Mouse (Mus musculus) hematopoietic stem cell, adult 5-6 weeks (primary cell): Measurements from ENCODE around the gene Fam120b. TPM values are rescaled to one million over a fixed set of nuclear protein-coding genes. Genes with fewer than 3 reads are reported as not detected.
A peak's percentile ranks its signal among the peaks of the same experiment; 100 is the strongest.

Experiments used
- ATAC-seq, 2 experiments: fragments of 125-278 bp in 1 of 2; replicated peaks in 1 of 2; 2 replicates each; pipeline ENCODE4 v1.8.0; 2016 to 2017; ENCODE audit warnings: inconsistent platforms in 2 of 2, mild to moderate bottlenecking in 2 of 2, moderate number of reproducible peaks in 2 of 2, low read depth in 1 of 2, moderate TSS enrichment in 1 of 2; ENCODE audit not compliant: low FRiP score in 2 of 2, poor library complexity in 2 of 2, severe bottlenecking in 2 of 2, insufficient read depth in 1 of 2, low TSS enrichment in 1 of 2
- total RNA-seq: library from RNA; stranded (forward); fragments of 172-1452, 232-1000 nt; gene quantifications from 2 replicates; pipeline ENCODE4 v1.2.3, GENCODE M21; 2017

The Fam120b gene
- 20.7 and 25.1 TPM in 2 replicates for total RNA-seq

- ATAC-seq, result peak; percentile 95 to 98
Observed at GRCm38 (mm10) chr17:15395997-15396675, at the start of gene Fam120b. Gene Fam120b (plus strand): TSS chr17:15396202.

DNA sequence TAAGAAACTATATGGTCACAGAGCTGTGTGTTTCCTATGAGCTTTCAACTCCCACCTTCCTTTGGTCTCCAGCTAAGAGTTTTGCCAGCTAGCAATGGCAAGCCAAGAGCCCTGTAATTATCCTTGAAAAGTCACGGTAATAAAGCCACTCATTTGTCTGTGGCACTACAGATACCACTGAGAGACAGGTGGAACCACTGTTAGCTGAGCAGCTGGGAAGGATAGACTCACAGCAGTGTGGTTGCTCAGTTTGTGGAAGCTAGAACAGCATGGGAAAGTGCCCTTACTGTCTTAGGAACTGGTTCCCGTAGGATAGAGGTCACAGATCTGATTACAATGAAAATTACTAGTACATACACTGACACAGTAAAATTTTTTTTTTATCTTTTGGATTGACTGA lies 45.9 kb upstream of the Fam120b start:
- ATAC-seq, result no peak

DNA sequence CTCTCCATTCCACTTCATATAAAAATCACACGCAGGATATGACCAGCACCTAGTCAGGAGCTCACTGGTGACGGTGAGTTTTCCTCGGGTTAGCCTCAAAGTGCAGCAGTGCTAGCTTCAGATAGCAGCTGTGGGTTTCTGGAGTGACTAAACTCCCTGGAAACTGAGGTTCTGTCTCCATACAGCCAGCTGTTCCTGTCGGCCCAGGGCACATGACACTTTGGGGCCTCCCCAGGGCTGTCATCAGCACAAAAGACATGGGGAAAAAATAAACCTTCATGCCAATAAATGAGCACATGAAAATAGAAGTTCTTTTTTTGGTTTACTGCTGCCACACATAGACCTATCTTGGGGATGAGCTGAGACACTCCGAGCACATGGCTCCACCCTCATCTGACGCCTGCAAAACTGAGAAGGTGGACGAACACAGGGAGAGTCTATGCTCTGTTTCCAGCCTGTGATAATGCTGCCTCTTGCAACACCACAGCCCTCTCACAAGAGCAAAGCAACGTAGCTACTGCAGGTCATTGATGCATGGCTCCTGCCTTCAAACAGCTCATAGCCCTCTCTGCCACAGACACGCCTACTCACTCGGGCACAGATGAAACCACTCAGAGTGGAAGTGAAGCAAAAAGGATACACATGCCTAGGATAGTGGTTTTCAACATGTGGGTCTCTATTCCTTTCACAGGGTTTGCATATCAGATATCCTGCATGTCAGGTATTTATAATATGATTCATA lies 43.0 kb upstream of the Fam120b start:
- ATAC-seq, result peak in 1 of 2 experiments; percentile 42; a peak in 2 of 4 replicates

DNA sequence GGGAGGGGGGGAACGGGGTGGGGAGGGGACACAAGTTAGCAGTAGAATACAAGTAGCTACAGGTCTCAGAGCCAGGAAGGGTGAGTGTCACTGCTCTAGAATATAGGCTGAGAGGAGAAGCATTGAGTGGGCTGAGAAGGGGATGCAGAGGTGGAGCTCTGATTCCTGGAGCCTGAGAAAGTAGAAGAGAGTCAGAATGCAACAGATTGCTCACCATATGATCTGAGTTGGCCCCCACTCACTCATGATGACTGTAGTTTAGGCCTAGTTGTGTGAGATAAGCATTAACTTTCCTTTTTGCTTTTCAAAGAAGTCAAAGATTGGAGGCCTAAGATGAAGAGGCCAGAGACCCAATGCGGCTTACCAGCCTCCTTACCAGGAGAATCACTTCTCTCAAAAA lies 42.0 kb upstream of the Fam120b start:
- no peak for ATAC-seq

GRCm38 (mm10) chr17:15355072-15355471 lies 40.9 kb upstream of the Fam120b start:
- ATAC-seq, result no peak

DNA sequence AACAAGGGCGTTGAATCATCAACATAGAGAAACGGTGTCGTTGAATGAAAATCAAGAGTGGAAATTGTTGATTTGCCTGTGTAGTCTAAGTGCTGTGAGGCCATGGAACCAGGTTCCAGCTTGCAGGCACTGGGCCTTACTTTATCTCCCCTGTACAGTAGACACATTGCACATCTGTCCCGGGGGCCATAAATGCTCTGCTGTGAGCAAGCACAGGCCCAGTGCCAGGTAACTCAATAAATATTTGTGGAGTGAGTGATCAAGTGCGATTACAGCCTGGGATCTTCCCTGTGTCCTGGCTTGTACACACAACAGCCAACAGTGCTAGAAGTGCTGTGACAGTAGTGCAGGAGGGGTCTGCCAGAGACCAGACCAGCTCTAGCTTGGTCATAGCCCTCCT lies 39.5 kb upstream of the Fam120b start:
- no peak for ATAC-seq

- ATAC-seq, result no peak
Observed at GRCm38 (mm10) chr17:15357071-15357470, 38.9 kb upstream of the Fam120b start.

GRCm38 (mm10) chr17:15363656-15364055 lies 32.3 kb upstream of the Fam120b start:
- no peak for ATAC-seq

- no peak for ATAC-seq
Observed at GRCm38 (mm10) chr17:15365650-15366049, 30.4 kb upstream of the Fam120b start.

DNA sequence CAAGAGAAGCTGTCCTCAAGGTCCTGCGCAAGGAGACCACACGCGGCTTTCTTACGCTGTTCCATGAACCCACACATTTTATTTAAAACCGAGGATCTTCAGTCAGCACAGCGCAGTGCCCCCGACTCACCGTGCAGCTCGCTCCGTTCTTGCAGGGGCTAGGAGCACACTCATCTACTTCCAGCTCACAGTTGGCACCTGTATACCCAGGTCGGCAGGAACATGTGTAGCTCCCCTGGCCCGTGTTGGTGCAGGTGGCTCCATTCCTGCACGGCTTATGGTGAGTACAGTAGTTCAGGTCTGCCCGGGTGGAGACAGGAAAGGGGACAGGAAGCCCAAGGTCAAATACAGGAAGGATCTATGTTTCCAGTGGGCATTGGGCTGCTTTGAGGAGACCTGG lies 25.6 kb upstream of the Fam120b start:
- peak; percentile 4 to 38; a peak in 1 of 4 replicates for ATAC-seq

DNA sequence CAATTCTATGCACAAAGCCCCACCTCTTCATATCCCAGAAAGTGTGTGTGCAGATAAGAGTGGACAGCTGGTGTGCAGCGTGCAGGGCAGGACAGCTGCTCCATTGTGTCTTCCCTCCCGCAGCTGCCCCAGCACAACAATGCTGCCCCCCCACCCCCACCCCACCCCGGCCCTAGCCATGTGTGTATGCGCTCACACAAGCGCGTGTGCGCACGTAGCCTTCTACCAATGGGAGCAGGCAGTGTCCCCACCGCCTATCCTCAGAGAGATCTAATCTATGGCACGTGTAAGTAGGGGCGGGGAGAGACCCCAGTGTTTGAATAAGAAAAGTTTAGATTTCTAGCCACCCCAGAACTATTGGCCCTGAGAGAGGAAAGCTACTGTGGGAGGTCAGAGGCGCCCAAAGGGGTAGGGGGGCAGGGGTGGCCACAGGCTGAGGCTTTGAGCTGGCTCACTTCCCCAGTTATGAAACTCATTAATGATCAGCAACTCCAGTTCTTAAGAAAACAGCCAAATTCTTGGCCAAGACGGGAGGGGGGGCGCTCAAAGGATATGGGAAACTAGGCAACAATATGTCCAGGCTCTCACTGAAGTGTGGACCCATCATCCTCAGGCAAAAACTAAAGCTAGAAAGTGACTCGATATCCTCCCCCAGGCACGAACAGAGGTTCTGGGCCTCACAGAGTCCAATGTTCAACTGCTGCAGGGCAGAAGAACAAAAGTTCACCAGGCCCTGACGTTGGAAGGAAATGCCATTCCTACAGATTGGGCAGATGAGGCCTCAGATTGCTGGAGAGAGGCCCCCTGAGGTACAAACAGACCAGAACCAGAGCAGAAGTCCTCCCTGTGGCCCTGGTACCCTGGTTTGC lies 23.8 kb upstream of the Fam120b start:
- no peak for ATAC-seq

DNA sequence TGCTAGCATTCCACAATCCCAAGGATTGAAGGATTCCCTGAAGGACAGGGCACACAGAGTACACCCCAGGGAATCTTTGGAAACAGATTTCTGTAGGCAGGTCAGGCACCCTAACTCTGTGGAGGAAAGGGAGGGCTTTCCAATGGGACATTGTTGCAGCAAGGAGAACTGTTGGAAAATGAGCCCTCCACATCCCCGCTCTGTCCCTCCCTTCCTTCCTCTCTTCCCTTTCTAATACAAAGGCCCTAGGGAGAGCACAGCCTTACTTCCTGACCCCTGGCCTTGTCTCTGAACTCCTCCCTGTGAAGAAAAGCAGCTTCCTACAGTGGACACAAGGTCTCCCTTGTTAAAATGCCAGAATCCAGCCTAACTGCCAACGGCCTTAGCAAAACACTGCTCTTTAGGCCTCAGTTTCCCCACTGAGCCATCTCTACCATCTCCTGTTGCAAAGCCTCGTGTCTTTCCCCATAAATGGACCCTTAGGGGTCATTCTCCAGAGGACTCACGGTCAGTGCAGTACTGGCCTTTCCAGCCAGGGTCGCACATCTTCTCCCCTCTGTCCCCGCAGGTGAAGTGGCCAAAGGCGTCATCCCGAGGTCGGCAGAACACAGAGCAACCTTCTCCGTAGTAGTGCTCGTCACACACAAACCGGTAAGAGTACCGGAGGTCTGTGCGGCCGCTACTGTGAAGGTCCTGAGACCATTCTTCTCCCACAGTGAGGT lies 22.9 kb upstream of the Fam120b start:
- ATAC-seq, result no peak

DNA sequence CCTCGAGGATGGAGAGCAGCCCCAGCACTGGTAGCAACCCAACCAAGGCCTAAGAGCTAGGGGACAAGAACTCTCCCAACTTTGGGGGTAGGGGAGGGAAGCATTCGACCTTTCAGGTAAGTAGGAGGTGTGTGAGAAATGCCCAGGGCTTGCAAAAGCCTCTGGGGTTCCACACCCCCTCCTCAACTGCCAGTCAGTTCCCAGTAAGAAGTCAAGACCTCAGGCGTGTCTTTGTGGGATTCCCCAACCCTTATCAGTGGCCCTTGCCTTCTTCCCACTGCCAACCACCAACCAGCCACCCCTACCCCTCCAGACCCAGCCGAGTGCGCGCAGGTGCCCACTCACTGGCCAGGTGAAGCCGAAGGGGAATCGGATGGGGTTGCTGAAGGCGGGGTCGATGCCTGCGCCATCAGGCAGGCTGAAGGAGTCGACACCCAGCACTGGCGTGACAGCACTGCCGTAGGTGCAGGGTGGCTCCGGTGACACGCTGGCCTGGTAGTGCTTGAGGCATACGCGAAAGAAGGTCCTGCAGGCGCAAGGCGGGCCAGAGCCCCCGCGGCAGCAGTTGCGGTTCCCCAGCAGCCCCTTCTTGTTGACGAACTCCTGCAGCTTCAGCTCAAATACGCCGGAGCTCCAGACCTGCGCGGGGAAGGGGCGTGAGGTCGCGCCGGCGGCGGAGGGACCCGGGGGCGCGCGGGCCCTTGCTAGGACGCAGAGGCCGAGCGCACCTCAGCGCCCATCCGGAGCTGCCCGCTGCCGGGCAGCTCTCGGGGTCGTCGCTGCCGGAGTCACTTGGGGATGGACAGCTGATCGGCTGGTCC lies 21.5 kb upstream of the Fam120b start:
- no peak for ATAC-seq

- ATAC-seq, result no peak
Observed at GRCm38 (mm10) chr17:15375224-15375623, 20.8 kb upstream of the Fam120b start.

- ATAC-seq, result 0 out of 4 replicates have a peak, but pooled peaks have one; percentile 7 to 25
Observed at GRCm38 (mm10) chr17:15375701-15376493, 20.1 kb upstream of the Fam120b start.
